In the genomic region with DNA sequence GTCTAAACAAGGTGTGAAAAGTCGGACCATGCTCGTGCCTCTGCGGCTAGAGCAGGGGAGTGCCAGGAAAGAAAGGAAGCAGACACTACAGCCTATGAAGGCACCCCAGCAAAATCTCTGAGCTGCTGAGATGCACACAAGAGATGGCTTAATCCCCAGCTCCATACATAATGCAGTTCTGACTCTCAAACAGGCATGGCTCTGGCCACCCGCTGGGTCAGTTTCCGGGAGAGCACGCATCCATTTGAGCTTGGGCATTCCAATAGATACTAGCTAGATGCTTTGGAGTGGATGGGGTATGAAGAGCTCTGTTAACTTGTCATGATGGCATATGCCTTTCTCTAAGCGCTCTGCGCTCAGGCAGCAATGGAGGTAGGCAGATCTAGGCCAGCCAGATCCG, we compare ENCODE assay signal across 15 mouse cellular contexts.
DNase-seq lines count a peak whose midpoint lies in the region; ATAC-seq and TF ChIP-seq lines count a peak whose summit lies in the region.
"Had no signal": no experiment of that assay in that cellular context is flagged by ENCODE, and none has a peak within 500 bp of the region (broad histone marks: within the 10 kb centered on the region; RNA-seq: fewer than 3 reads in every experiment).

No protein-coding gene starts in this region.

- H3K36me3 ChIP-seq in kidney, embryonic 14.5 days (ENCODE audit: control insufficient read depth, insufficient read depth, low read length): no peaks in the 10 kb centered on the region
- H3K36me3 ChIP-seq in midbrain, embryonic 10.5 days: no peaks in the 10 kb centered on the region
- H3K36me3 ChIP-seq in midbrain, postnatal 0 days (ENCODE audit: insufficient read depth, low read length): no peaks in the 10 kb centered on the region
- H3K36me3 ChIP-seq in embryonic facial prominence, embryonic 10.5 days (replicated peaks): no peaks in the 10 kb centered on the region
- H3K36me3 ChIP-seq in small intestine, adult 2 months (ENCODE audit: control insufficient read depth, insufficient read depth, low read length): no peaks in the 10 kb centered on the region
- H3K36me3 ChIP-seq: embryonic facial prominence, embryonic 13.5 days had no signal

- ATAC-seq in kidney, embryonic 14.5 days (ENCODE audit: low FRiP score, low TSS enrichment): no peak; the same call in 1 of the 2 replicates
- ATAC-seq in midbrain, postnatal 0 days (ENCODE audit: low FRiP score): no peak
- ATAC-seq: forebrain, postnatal 0 days had no signal

- no peak for DNase-seq in kidney, postnatal 10 days
- DNase-seq in midbrain, embryonic 10.5 days (ENCODE audit: low spot score): peak; percentile 55
- DNase-seq in midbrain, postnatal 0 days (ENCODE audit: low spot score): no peak
- DNase-seq in embryonic facial prominence, embryonic 10.5 days (ENCODE audit: low spot score): no peak
- no peak for DNase-seq in gastrocnemius, postnatal 25 days
- DNase-seq in adrenal gland, adult (ENCODE audit: inconsistent age in 2 of 2, low spot score in 1 of 2): no peak
- DNase-seq: adrenal gland, adult 8-10 months; cerebellum, adult 9-11 months; forebrain, postnatal 0 days; gastrocnemius, postnatal 36 days; heart, postnatal 14 days; spleen, adult 18-20 months had no signal

- peak overlapping the region; percentile 69 for H3K27ac ChIP-seq in kidney, embryonic 14.5 days (ENCODE audit: low read depth, low read length)
- 0 out of 2 replicates have a peak overlapping the region, but pooled peaks have one; percentile 14 for H3K27ac ChIP-seq in midbrain, embryonic 10.5 days (replicated peaks)
- no peak overlapping the region for H3K27ac ChIP-seq in midbrain, postnatal 0 days (ENCODE audit: low read depth, low read length)
- H3K27ac ChIP-seq in embryonic facial prominence, embryonic 10.5 days (replicated peaks): peak overlapping the region; percentile 21; the same call in 1 of the 2 replicates
- 0 out of 2 replicates have a peak overlapping the region, but pooled peaks have one; percentile 12 for H3K27ac ChIP-seq in small intestine, adult 2 months (ENCODE audit: insufficient read depth, low read depth, low read length)
- H3K27ac ChIP-seq: embryonic facial prominence, embryonic 13.5 days had no signal

- H3K9me3 ChIP-seq in kidney, embryonic 14.5 days (ENCODE audit: control insufficient read depth, low read length): no peaks in the 10 kb centered on the region
- no peaks in the 10 kb centered on the region for H3K9me3 ChIP-seq in midbrain, embryonic 10.5 days (replicated peaks)
- no peaks in the 10 kb centered on the region for H3K9me3 ChIP-seq in midbrain, postnatal 0 days (ENCODE audit: low read length)
- no peaks in the 10 kb centered on the region for H3K9me3 ChIP-seq in embryonic facial prominence, embryonic 10.5 days
- H3K9me3 ChIP-seq: embryonic facial prominence, embryonic 13.5 days had no signal

- no peak for TF ChIP-seq CTCF in midbrain, postnatal 0 days (IDR thresholded peaks at IDR 0.05)
- TF ChIP-seq CTCF in small intestine, adult 2 months (IDR thresholded peaks at IDR 0.05; ENCODE audit: extremely low read depth, insufficient read length, insufficient replicate concordance, low read depth, low read length): no peak

- 64% methylated on average over 9 of the region's 9 CpGs for WGBS in kidney, embryonic 14.5 days
- WGBS in midbrain, embryonic 10.5 days: 56% methylated on average over 9 of the region's 9 CpGs
- 45% methylated on average over 9 of the region's 9 CpGs for WGBS in midbrain, postnatal 0 days
- 70% methylated on average over 9 of the region's 9 CpGs for WGBS in embryonic facial prominence, embryonic 10.5 days
- 80% methylated on average over 9 of the region's 9 CpGs for WGBS in small intestine, adult 2 months

- H3K4me3 ChIP-seq in kidney, embryonic 14.5 days (ENCODE audit: low read length): no peak overlapping the region
- H3K4me3 ChIP-seq in midbrain, embryonic 10.5 days: no peak overlapping the region
- no peak overlapping the region for H3K4me3 ChIP-seq in midbrain, postnatal 0 days (ENCODE audit: low read depth, low read length)
- H3K4me3 ChIP-seq in embryonic facial prominence, embryonic 10.5 days: no peak overlapping the region
- no peak overlapping the region for H3K4me3 ChIP-seq in small intestine, adult 2 months (ENCODE audit: low read depth, low read length)
- H3K4me3 ChIP-seq: embryonic facial prominence, embryonic 13.5 days had no signal

- peaks cover 14% of the 10 kb centered on the region; the same call in 1 of the 2 replicates for H3K4me1 ChIP-seq in kidney, embryonic 14.5 days (ENCODE audit: control insufficient read depth, insufficient read depth, low read length)
- peaks cover 22% of the 10 kb centered on the region for H3K4me1 ChIP-seq in midbrain, embryonic 10.5 days
- H3K4me1 ChIP-seq in midbrain, postnatal 0 days (ENCODE audit: insufficient read depth, low read length): 0 out of 2 replicates have a peak, but pooled peaks cover 2% of the 10 kb centered on the region
- H3K4me1 ChIP-seq in embryonic facial prominence, embryonic 10.5 days: peaks cover 19% of the 10 kb centered on the region
- no peaks in the 10 kb centered on the region; the same call in 1 of the 2 replicates for H3K4me1 ChIP-seq in small intestine, adult 2 months (ENCODE audit: control insufficient read depth, insufficient read depth, insufficient read length, low read length)
- H3K4me1 ChIP-seq: embryonic facial prominence, embryonic 13.5 days had no signal

- H3K4me2 ChIP-seq in kidney, embryonic 14.5 days (replicated peaks; ENCODE audit: low read depth, low read length): no peak overlapping the region
- H3K4me2 ChIP-seq in midbrain, postnatal 0 days (ENCODE audit: low read depth, low read length, poor library complexity, severe bottlenecking): no peak overlapping the region
- H3K4me2 ChIP-seq: embryonic facial prominence, embryonic 13.5 days had no signal

- TF ChIP-seq POLR2A in small intestine, adult 2 months (IDR thresholded peaks at IDR 0.05; ENCODE audit: low read depth, low read length): no peak

- no peak overlapping the region for H3K9ac ChIP-seq in kidney, embryonic 14.5 days (ENCODE audit: low read depth, low read length)
- no peak overlapping the region for H3K9ac ChIP-seq in midbrain, postnatal 0 days (replicated peaks; ENCODE audit: low read length, poor library complexity, severe bottlenecking)
- H3K9ac ChIP-seq: embryonic facial prominence, embryonic 13.5 days; forebrain, postnatal 0 days had no signal

- H3K27me3 ChIP-seq in kidney, embryonic 14.5 days (ENCODE audit: control insufficient read depth, insufficient read depth, low read length): no peaks in the 10 kb centered on the region
- no peaks in the 10 kb centered on the region for H3K27me3 ChIP-seq in midbrain, embryonic 10.5 days (ENCODE audit: low read depth, poor library complexity, severe bottlenecking)
- H3K27me3 ChIP-seq in midbrain, postnatal 0 days (ENCODE audit: insufficient read depth, low read length): no peaks in the 10 kb centered on the region
- no peaks in the 10 kb centered on the region for H3K27me3 ChIP-seq in embryonic facial prominence, embryonic 10.5 days (replicated peaks; ENCODE audit: low read depth, poor library complexity, severe bottlenecking)
- H3K27me3 ChIP-seq in small intestine, adult 2 months (ENCODE audit: control insufficient read depth, insufficient read depth, low read length): no peaks in the 10 kb centered on the region
- H3K27me3 ChIP-seq: embryonic facial prominence, embryonic 13.5 days had no signal
